Mouse (Mus musculus) forelimb bud, embryonic 11.5 days (tissue): ENCODE measurements around the gene Trip10.

Experiments used
- DNase-seq: peaks from one replicate; pipeline ENCODE4 v3.0.0-alpha.2; 2012; ENCODE audit warnings: low read depth, low spot score

Gene Trip10

DNA sequence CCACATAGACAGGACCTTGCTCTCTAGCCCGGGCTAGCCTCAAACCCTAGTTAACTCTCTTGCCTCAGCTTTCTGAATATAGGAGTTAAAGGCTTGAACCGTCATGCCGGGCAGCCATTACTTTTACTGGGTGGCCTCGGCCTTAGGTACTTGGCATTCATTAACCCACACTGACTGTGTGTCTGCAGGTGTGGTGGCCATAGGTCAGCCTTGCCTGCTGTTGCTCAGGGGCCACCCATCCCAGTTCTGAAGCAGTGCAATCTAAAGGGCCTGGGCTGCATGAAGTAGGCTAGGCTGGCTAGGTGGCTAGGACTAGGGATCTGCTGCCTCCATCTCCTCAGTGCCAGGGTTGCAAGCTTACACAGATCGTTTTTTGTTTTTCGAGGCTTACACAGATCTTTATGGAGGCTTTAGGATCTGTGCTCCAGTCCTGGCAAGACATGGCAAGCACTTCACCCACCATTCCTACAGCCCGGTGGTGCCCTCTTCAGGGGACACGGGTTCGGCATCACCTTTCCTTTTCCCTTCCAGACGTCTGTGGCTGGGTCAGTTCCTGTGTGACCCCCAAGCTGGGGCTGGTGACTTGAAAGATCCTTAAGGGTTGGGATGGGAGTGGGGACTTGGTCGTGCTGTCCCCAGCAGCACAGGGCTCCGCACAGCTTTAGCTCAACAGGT lies 14.9 kb upstream of the Trip10 start:
- DNase-seq, result no peak

DNA sequence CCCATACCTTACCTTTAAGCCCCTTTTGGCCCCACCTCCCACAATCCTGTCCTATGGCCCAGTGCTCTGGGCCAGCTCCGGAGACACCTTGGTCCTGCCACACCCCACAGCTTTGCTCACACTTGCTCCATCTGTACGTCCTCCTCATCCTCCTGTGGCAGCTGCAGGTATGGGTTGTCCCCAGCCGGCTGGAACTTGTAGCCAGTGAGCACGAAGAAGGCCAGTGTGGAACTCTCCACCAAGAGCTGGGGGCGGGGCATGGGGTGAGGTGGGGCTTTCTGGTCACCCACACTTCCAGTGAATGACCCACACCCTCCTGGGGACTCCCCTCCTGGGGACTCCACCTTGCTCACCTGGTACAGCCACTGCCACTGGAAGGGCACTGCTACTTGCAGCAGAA lies 13.5 kb upstream of the Trip10 start:
- DNase-seq, result no peak

GRCm38 (mm10) chr17:57237181-57237580 lies 12.1 kb upstream of the Trip10 start:
- DNase-seq, result no peak

DNA sequence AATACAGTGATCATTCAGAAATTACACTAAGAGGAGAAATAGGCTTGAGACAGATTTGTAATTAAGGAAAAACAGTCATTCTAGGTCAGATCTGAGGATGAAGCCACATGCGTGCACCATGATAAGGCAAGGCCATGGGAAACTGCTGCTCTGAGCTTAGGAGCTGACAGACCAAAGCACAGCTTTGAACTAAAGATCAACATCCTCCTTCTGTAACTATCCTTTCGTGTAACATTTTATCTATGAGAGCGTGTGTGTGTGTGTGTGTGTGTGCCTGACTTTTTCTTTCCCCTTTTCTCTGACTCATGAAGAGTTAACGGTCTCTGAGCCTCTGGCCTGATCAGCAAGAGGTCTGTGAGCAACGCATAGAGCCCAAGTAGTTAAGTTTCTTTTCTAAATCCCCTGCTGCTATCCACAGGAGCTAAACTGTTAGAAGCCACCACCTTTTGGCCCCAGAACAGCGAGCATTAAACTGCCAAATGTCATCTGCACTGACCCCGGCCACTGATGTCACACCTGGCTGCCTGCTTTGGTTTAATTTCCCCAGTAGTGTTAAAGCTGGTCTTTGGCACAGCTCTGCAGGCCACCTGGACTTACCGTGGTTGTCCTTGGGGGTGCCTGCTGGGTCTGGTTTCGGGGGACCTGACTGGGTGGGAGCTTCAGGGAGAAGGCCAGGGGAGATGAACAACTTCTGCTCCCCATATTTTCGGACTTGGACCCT lies 5.4 kb upstream of the Trip10 start:
- no peak for DNase-seq

GRCm38 (mm10) chr17:57245311-57245929 lies 3.8 kb upstream of the Trip10 start:
- no peak for DNase-seq

DNA sequence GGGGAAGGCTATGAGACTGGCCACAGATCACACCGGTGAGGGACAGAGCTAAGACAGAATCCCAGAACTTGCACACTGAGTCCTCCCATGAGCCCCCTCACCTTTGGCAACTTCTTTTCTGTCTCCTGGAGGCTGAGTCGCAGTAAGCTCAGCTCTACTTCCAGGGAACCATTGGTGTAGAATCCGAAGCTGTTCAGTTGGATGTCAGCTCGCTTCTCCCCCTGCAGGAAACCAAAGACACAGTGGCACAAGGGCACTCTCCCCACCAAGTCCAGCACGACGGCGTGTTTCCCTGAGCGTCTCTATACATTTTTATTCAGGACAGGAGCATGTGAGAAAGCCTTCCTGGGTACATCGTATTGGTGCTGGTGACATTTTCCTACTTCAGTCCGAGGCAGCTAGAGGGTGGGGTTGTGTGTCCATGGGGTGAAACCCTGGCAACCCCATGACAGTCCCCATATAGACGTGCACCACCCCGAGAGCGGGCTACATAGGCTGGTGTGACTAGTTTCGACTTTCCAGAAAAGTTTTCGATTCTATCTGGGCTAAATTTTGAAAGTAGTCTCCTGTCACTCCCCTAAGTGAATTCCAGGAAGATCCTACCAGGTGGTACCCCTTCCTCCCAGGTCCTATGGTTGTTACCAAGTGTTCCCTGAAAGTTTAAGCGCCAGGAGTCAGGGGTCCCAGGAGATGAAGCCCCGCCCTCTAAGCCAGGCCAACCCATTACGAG lies 2.4 kb upstream of the Trip10 start:
- peak; percentile 9 for DNase-seq

DNA sequence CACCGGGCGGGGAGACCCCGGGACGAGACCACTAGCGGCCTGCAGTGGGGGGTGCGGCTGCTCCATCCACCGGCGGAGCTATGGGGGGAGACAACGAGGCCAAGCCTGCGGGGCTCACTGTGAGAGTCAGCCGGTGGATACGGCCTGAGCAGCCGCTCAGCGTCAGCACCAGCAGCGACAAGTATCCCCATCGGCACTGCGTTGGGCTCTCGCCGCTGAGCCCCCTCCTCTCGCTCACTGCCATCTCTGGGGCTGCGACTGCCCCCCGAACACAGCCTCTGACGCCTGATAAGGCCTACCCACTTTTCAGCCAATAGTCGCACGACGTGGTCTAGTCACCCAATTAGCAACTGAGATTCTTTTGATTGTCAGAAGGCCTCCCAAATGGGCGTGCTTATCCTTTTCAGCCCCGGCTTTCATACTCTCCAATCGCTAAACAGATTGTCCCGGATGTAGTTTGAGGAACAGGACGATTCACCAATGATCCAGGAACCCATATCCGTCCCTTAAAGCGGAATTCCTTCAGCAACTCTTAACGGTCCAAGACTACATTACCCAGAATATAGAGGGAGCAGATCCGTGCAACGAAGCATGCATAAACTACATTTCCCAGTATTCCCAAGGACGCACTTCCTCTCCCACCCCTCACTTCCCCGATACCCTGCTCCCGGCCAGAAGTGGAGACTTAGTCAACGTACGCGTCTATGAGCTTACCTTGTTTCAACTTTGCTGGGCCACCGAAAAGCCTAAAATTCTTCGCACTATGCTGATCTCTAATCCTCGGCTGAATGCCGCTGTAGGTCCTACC lies 1.7 kb upstream of the Trip10 start:
- peak; percentile 99 for DNase-seq

- peak; percentile 88 for DNase-seq
These were observed 1.0 kb upstream of the Trip10 start, which contains the start of gene Gpr108 for GRCm38 (mm10) chr17:57248201-57248699. Gpr108 (minus strand) TSS chr17:57248446.

GRCm38 (mm10) chr17:57248771-57249170 lies 484 bp upstream of the Trip10 start:
- no peak for DNase-seq

DNA sequence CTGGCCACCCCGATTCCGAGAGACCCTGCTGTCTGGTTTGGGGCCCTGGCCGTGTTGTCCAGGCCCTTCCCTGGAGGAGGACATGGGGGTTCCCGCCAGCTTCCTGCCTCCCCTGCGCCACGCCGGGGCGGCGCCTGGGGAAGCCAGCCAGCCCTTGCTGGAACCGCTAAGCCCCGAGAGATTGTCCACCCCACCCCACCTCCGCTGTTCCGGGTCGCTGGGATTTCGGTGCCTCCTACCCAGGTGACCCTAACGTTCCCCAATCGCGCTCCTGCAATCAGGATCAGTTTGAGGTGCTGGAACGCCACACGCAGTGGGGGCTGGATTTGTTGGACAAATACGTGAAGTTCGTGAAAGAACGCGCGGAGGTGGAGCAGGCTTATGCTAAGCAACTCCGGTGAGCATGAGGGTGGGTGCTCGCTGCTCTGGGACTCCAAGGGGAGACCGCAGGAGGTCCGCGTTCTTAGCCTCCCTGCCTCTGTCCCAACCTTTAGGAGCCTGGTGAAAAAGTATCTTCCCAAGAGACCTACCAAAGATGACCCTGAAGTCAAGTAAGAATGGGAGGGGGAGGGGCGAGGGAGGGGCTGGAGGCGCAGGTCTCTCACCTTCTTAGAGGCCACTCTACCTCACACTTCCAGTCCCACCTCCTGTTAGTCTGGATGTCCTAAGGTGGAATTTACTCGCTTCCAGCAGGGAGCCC lies 1.4 kb downstream of the Trip10 start:
- peak; percentile 12 for DNase-seq

GRCm38 (mm10) chr17:57251431-57251830 lies 2.2 kb downstream of the Trip10 start:
- DNase-seq, result no peak

DNA sequence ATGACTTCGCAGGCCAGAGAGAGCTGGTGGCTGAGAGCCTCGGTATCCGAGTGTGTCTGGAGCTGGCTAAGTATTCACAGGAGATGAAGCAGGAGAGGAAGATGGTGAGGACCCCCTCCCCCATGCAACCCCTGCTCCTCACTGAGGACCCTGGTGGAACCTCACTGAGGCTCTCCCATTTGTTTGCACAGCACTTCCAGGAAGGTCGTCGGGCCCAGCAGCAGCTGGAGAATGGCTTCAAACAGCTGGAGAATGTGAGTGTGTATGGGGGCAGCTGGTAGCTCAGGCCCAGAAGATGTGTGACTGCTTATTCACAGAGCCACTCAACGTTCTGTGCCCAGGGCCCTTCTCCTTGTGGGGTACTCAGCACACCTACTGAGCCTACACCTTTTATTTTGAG lies 4.1 kb downstream of the Trip10 start:
- no peak for DNase-seq

GRCm38 (mm10) chr17:57255354-57255753 lies 6.1 kb downstream of the Trip10 start:
- no peak for DNase-seq

DNA sequence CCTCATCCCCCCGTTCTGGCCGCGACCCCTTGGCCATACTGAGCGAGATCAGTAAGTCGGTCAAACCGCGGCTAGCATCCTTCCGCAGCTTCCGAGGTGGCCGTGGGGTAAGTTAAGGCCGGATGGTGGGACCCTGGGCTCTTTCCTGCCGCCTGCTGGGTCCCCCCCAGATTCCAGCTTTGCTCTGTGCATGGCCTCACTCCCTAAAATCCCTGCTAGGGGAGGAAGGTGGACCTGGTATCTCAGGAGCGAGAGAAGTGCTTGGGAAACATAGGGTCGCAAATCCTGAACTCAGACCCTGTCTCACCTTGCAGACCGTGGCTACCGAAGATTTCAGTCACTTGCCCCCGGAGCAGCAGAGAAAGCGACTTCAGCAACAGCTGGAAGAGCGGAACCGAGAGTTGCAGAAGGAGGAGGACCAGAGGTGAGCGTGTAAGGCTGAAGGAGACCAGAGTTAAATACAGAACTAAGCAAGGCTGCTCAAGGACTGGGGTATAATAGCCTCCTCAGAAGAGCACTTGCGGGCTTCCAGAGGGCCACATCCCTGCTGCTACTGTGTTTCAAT lies 7.7 kb downstream of the Trip10 start:
- DNase-seq, result no peak

- DNase-seq, result no peak
These were observed 8.9 kb downstream of the Trip10 start for GRCm38 (mm10) chr17:57258191-57258590.

- no peak for DNase-seq
These were observed 10.5 kb downstream of the Trip10 start for GRCm38 (mm10) chr17:57259742-57260141.

DNA sequence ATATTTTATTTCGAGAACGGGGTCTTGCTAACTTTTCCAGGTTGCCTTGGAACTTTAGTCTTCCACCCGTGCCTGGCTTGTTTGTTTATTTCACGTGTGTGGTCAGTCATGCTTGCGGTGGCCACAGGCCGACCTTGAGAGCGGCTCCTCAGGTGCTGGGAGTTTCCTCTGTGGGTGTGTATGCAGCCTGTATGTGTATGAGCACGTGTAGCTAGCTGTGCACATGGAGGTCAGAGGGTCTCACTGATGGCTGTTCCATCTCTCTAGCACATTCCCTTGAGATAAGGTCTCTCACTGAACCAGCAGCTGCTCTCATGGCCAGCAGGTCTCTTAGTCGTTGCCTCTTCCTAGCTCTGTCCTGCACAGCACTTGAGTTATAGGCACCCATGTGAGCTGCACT lies 11.1 kb downstream of the Trip10 start:
- no peak for DNase-seq

DNA sequence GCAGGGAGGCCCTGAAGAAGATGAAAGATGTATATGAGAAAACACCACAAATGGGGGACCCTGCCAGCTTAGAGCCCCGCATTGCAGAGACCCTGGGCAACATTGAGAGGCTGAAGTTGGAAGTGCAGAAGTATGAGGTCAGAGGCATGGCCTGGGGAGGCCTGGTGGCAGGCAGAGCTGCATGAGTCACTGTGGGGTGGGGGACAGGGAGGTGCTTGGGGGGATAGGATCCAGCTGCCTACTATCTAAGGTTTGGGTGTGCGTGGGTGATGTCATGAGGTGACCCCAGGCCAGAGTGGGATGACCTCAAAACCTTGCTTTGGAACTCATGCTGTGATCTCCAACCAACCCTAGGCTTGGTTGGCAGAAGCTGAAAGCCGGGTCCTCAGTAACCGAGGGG lies 12.0 kb downstream of the Trip10 start:
- no peak for DNase-seq

GRCm38 (mm10) chr17:57261796-57262195 lies 12.5 kb downstream of the Trip10 start:
- no peak for DNase-seq

DNA sequence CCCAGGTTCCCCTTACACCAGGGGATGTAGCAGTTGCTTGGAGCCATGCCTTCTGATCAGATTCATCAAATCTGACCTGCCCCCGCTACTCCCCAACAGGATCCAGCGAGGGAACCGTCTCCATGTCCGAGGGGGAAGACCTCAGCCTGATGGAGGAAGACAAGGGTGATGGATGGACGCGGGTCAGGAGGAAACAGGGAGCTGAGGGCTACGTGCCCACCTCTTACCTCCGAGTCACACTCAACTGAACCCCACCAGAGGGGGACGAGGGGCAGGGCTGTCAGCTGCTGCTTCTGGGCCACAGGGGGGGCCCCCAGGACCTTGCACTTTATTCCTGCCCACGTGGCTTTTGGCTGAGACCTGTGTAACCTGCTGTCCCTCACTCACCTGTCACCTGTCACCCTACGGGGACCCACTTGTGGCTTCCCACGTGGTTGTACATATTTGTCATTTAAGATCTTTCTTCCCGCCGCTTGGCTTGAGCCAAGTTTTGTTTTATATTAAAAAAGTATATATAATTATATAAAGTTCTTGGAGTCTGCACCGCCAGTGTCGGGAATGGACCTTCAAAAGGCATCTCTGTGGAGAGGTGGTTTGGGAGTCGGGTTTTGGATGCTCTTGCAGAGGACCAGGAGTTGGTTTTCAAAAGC lies 13.8 kb downstream of the Trip10 start:
- no peak for DNase-seq
